Mouse (Mus musculus) lung, adult 2 months (tissue): Measurements from ENCODE around the gene Lysmd1.

Experiments used
- CTCF ChIP-seq: fragments of 200-500 bp; IDR thresholded peaks from 2 replicates; pipeline ENCODE4 v1.5.1; 2011; ENCODE audit warnings: mild to moderate bottlenecking, low read length, control low read depth; ENCODE audit not compliant: insufficient read depth
- POLR2A ChIP-seq: fragments of 200-500 bp; IDR thresholded peaks from 2 replicates; pipeline ENCODE4 v1.6.1; 2011; ENCODE audit warnings: low read depth, mild to moderate bottlenecking, control low read depth, low read length, borderline replicate concordance; ENCODE audit errors: extremely low read depth

DNA sequence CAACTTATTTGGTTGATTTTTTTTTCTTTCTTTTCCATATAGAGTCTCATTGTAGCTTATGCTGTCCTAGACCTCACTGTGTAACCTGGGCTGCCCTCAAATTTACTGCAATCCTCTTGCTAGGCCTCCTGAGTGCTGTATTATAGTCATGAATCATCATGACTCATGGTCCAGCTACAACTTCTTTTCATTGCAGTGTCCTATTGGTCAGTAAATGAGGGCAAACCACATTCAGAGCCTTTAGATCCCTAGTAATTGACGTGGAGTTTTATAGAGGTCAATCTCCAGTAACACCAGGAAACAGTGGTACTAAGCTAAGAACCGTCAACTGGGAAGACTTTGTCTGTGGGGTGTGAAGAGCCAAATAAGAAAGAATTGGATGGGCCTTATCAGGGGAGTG, 16.1 kb upstream of the Lysmd1 start:
- TF ChIP-seq POLR2A = no peak
- TF ChIP-seq CTCF = no peak
